Mouse (Mus musculus) forebrain, embryonic 12.5 days (tissue): Measurements from ENCODE around the gene Slc10a2. TPM values are rescaled to one million over a fixed set of nuclear protein-coding genes. Genes with fewer than 3 reads are reported as not detected.
"Not testable (repeated sequence)": the region's sequence is repeated elsewhere in the genome, so short reads cannot be mapped to it uniquely, and the experiment has no call there.

Source experiments
- ATAC-seq: fragments of 200-750 bp; cut with Nextera tagmentation; 2 replicates; pipeline ENCODE4 v1.8.0; 2017; ENCODE audit warnings: moderate TSS enrichment; ENCODE audit not compliant: low FRiP score
- H3K27ac ChIP-seq: fragments of 300-500 bp; sonication (generic); 2 replicates; pipeline ENCODE4 v1.5.1; 2016; ENCODE audit warnings: mild to moderate bottlenecking
- H3K27me3 ChIP-seq: fragments of 300-500 bp; sonication (generic); 2 replicates; pipeline ENCODE4 v1.6.1; 2016; ENCODE audit warnings: mild to moderate bottlenecking
- H3K36me3 ChIP-seq: fragments of 300-500 bp; sonication (generic); replicated peaks from 2 replicates; pipeline ENCODE4 v1.6.1; 2016; ENCODE audit warnings: mild to moderate bottlenecking
- H3K4me1 ChIP-seq: fragments of 300-500 bp; sonication (generic); 2 replicates; pipeline ENCODE4 v1.6.1; 2016
- H3K4me2 ChIP-seq: fragments of 300-500 bp; sonication (generic); 2 replicates; pipeline ENCODE4 v1.6.1; 2016; ENCODE audit warnings: mild to moderate bottlenecking, moderate library complexity
- H3K4me3 ChIP-seq: fragments of 300-500 bp; sonication (generic); replicated peaks from 2 replicates; pipeline ENCODE4 v1.5.1; 2016; ENCODE audit warnings: mild to moderate bottlenecking
- H3K9ac ChIP-seq: fragments of 300-500 bp; sonication (generic); 2 replicates; pipeline ENCODE4 v1.6.1; 2016; ENCODE audit warnings: mild to moderate bottlenecking
- H3K9me3 ChIP-seq: fragments of 300-500 bp; sonication (generic); 2 replicates; pipeline ENCODE4 v1.6.1; 2016
- WGBS: fragments of 180-500 bp; shearing (Covaris S2); methylation state at CpG from one replicate; pipeline ENCODE4 v1.1.7; 2016; 5-methylcytosine and 5-hydroxymethylcytosine counted together
- polyA plus RNA-seq: library from polyadenylated mRNA; unstranded; fragments of >200 nt; fragmentation: Nextera tagmentation; extraction: Ambion mirVana; gene quantifications from 2 replicates; pipeline ENCODE4 v1.2.1, GENCODE M21; 2016

Gene Slc10a2
- not detected in 2 replicates for polyA plus RNA-seq

DNA sequence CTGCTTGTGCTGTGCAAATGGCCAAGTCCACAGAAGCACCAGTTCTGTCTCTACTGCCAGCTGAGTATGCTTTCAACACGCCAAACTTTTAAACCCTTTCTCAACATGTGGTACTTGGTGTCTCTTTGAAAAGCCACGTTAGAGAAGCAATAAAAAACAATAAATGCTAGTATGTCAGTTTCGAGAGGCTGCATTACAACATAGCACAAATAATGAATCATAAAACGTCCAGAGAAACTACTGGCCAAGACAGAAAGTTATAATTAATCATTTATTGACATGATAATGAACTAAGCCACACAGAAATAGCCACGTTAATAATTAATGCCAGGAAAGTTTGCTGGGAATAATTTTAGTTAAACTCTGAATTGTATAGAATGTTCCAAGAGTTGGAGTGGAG lies at the start of gene Slc10a2:
Slc10a2 (minus strand) TSS at position 166 of the 400 bp plus-strand sequence.
- Histone ChIP-seq H3K4me2 (no peak within 1 kb of the TSS), H3K4me3 (no peak within 1 kb of the TSS), H3K9ac (no peak within 1 kb of the TSS), H3K36me3 (no peaks in the 10 kb centered on the region), H3K27me3 (no peaks in the 10 kb centered on the region), H3K9me3 (no peaks in the 10 kb centered on the region), H3K27ac (no peak within 1 kb of the TSS), H3K4me1 (no peaks in the 10 kb centered on the region)
- 77% methylated on average over 5 of the region's 5 CpGs for WGBS
- no peak for ATAC-seq

GRCm38 (mm10) chr8:5129322-5129829 lies 24.2 kb upstream of the Slc10a2 start:
- no peaks in the 10 kb centered on the region for H3K4me1 ChIP-seq
- 82% methylated on average over 2 of the region's 2 CpGs for WGBS
- H3K27me3 ChIP-seq = no peaks in the 10 kb centered on the region
- no peak for ATAC-seq
- no peaks in the 10 kb centered on the region for H3K9me3 ChIP-seq
- H3K4me2 ChIP-seq = no peak overlapping the region
- H3K4me3 ChIP-seq = no peak overlapping the region
- H3K27ac ChIP-seq = no peak overlapping the region
- no peaks in the 10 kb centered on the region for H3K36me3 ChIP-seq
- H3K9ac ChIP-seq = no peak overlapping the region

DNA sequence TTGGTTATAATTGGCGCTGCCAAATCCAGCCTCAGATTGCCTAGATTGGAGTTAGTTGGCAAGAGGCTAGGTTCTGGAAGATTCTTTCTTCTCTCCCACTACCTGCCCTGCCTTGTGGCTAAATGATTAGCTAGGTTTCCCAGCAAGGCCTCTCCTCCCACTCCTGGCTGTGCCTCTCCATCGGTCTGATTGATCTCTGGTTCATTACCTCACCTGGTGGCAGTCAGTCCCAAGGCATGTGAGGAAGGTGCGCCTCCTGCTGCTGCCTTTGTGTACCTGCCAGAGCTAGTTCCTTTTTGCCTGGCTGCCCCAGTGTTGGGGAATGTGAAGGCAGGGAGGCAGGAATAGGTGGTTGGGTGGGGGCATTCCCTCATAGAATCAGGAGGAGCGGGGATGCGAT lies 1.7 kb upstream of the Slc10a2 start:
- ATAC-seq = no peak
- H3K4me2 ChIP-seq = no peak overlapping the region

DNA sequence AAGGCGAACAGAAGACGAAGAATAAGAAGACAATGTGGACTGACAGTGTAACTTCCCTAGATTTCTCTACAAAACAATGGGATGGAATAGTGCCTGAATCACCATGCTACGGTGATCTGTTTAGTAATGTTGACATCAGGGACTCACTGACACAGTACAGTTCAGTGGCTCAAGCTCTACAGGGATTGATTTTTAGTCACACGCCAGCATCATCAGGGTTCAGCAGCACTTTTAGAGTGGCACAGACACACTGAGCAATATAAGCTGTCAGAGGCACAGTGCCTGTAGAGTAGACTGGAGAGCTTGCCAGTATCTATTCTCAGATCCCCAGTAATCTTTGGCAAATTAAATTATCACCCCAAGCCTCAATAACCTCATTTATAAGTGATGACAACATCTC lies 9.8 kb downstream of the Slc10a2 start:
- H3K27ac ChIP-seq = no peak overlapping the region
- H3K4me3 ChIP-seq = no peak overlapping the region
- no peak overlapping the region for H3K4me2 ChIP-seq
- 87% methylated on average over 4 of the region's 4 CpGs for WGBS
- no peak for ATAC-seq
- no peaks in the 10 kb centered on the region for H3K4me1 ChIP-seq
- H3K27me3 ChIP-seq = no peaks in the 10 kb centered on the region
- no peak overlapping the region for H3K9ac ChIP-seq
- H3K9me3 ChIP-seq = no peaks in the 10 kb centered on the region
- no peaks in the 10 kb centered on the region for H3K36me3 ChIP-seq

More for the DNA sequence above, 1.7 kb upstream of the Slc10a2 start:
- H3K4me3 ChIP-seq = no peak overlapping the region
- H3K4me1 ChIP-seq = no peaks in the 10 kb centered on the region
- H3K36me3 ChIP-seq = no peaks in the 10 kb centered on the region
- no peak overlapping the region for H3K27ac ChIP-seq
- H3K9me3 ChIP-seq = no peaks in the 10 kb centered on the region
- H3K9ac ChIP-seq = no peak overlapping the region
- WGBS = 60% methylated on average over 5 of the region's 5 CpGs
- no peaks in the 10 kb centered on the region for H3K27me3 ChIP-seq

DNA sequence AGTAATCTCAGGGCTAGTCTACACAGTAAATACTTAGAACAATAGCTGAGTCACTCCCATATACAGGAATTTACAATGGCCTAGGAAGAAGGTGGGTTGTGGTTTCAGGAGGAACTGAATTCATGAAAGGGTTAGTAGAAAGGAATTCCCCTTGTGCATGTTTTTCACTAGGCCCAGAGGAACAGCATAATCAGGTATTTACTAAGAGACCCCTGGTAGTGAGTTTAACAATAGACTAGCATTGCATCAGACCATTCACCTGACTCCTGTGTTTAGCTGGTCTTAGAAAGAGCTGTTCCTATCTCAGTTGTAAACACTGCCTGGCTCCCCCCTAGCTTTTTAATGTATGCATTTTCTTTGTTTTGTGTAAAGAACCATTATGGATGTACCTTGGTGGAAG lies 11.2 kb downstream of the Slc10a2 start:
- H3K4me1 ChIP-seq, H3K36me3 ChIP-seq, H3K4me2 ChIP-seq, H3K9ac ChIP-seq, H3K9me3 ChIP-seq, H3K27me3 ChIP-seq, H3K27ac ChIP-seq, H3K4me3 ChIP-seq, ATAC-seq: not testable (repeated sequence)

- no peaks in the 10 kb centered on the region for H3K36me3 ChIP-seq
- H3K4me1 ChIP-seq = no peaks in the 10 kb centered on the region
- H3K27ac ChIP-seq = no peak overlapping the region
- H3K4me3 ChIP-seq = no peak overlapping the region
- no peaks in the 10 kb centered on the region for H3K9me3 ChIP-seq
- H3K9ac ChIP-seq = no peak overlapping the region
- H3K4me2 ChIP-seq = no peak overlapping the region
- 95% methylated on average over 3 of the region's 3 CpGs for WGBS
- no peak for ATAC-seq
- H3K27me3 ChIP-seq = no peaks in the 10 kb centered on the region
Measured at GRCm38 (mm10) chr8:5073654-5074293, 31.4 kb downstream of the Slc10a2 start.

GRCm38 (mm10) chr8:5058888-5059287 lies 46.3 kb downstream of the Slc10a2 start:
- Histone ChIP-seq H3K4me1 (no peaks in the 10 kb centered on the region), H3K27ac (no peak overlapping the region), H3K9ac (no peak overlapping the region), H3K4me2 (no peak overlapping the region), H3K36me3 (no peaks in the 10 kb centered on the region), H3K27me3 (no peaks in the 10 kb centered on the region), H3K9me3 (no peaks in the 10 kb centered on the region), H3K4me3 (no peak overlapping the region)
- WGBS = 86% methylated on average over 1 of the region's 1 CpGs
- ATAC-seq = no peak

GRCm38 (mm10) chr8:5044361-5044900 lies 60.7 kb downstream of the Slc10a2 start:
- not testable (repeated sequence) for H3K27me3 ChIP-seq, H3K4me1 ChIP-seq, ATAC-seq, H3K9me3 ChIP-seq, H3K4me2 ChIP-seq, H3K9ac ChIP-seq, H3K36me3 ChIP-seq, H3K4me3 ChIP-seq, H3K27ac ChIP-seq
- WGBS = 87% methylated on average over 6 of the region's 6 CpGs

DNA sequence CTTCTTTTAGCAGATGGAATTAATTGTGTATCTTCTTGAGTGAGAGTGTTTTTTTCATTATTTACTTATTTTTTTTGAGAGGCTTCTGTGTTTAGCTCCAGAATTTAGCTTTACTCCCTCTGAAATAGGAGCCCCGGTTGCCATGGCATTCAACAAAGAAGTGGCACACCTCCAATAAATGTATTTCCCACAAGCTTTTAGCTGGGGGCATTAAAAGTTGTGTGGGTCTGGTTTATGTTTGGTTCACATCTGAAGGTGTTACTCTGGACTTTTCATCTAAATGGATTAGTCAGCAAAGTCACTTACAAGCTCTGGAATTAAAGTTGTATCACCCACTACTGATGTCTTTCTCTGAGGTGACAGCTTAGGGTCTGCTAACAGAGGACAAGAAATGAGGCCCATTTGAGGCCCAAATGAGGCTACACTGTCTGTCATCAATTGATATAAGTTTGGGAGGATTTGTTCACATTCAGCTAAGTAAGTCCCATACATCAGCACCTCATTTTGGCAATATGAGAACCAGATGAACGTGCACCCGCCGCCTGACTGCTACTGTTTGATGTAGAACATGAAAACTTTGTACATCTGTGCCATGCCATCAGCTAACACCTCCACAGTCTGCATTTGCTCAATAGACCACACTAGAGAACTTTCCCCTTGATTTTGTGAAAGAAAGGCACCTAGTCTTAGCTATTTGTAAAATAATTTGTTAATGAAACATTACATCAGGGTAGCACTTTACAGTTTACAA lies 66.2 kb downstream of the Slc10a2 start:
- 86% methylated on average over 4 of the region's 4 CpGs for WGBS
- ATAC-seq = no peak
- Histone ChIP-seq H3K4me2 (no peak overlapping the region), H3K4me1 (no peaks in the 10 kb centered on the region), H3K9ac (no peak overlapping the region), H3K27ac (no peak overlapping the region), H3K4me3 (no peak overlapping the region), H3K36me3 (no peaks in the 10 kb centered on the region), H3K27me3 (no peaks in the 10 kb centered on the region), H3K9me3 (no peaks in the 10 kb centered on the region)
